Mouse (Mus musculus) liver, embryonic 14.5 days (tissue): ENCODE measurements around the gene Megf6. TPM values are rescaled to one million over a fixed set of nuclear protein-coding genes. Genes with fewer than 3 reads are reported as not detected.

Experiments
- ATAC-seq: fragments of 200-750 bp; cut with Nextera tagmentation; 2 replicates; pipeline ENCODE4 v1.8.0; 2017; ENCODE audit warnings: moderate number of reproducible peaks, mild to moderate bottlenecking, moderate library complexity; ENCODE audit not compliant: insufficient read depth
- DNase-seq, 3 experiments: peaks; one replicate each; pipeline ENCODE4 v3.0.0-alpha.2; 2012 to 2013; ENCODE audit warnings: low read depth in 3 of 3, low spot score in 3 of 3
- H3K27ac ChIP-seq: fragments of 300-500 bp; sonication (generic); 2 replicates; pipeline ENCODE4 v1.5.1; 2014; ENCODE audit warnings: moderate library complexity, mild to moderate bottlenecking, control low read depth, inconsistent platforms
- H3K27me3 ChIP-seq: fragments of 300-500 bp; sonication (generic); 2 replicates; pipeline ENCODE4 v1.6.1; 2014; ENCODE audit warnings: mild to moderate bottlenecking, low read length, moderate library complexity; ENCODE audit not compliant: control insufficient read depth, insufficient read depth
- H3K36me3 ChIP-seq: fragments of 300-500 bp; sonication (generic); replicated peaks from 2 replicates; pipeline ENCODE4 v1.6.1; 2014; ENCODE audit warnings: low read depth; ENCODE audit not compliant: control insufficient read depth, insufficient read depth
- H3K4me1 ChIP-seq, 2 experiments: fragments of 200-500 bp in 1 of 2; fragments of 300-500 bp in 1 of 2; sonication (generic) in 1 of 2; replicated peaks; 2 replicates each; pipeline ENCODE4 v1.6.1; 2012 to 2014; ENCODE audit warnings: antibody characterized with exemption in 1 of 2, inconsistent platforms in 1 of 2, low read length in 1 of 2; ENCODE audit not compliant: control insufficient read depth in 2 of 2, insufficient read depth in 2 of 2
- H3K4me2 ChIP-seq: fragments of 300-500 bp; sonication (generic); 2 replicates; pipeline ENCODE4 v1.6.1; 2014; ENCODE audit warnings: low read depth, mild to moderate bottlenecking, control low read depth, moderate library complexity
- H3K4me3 ChIP-seq, 2 experiments: fragments of 200-500 bp in 1 of 2; fragments of 300-500 bp in 1 of 2; sonication (generic) in 1 of 2; 2 replicates each; pipeline ENCODE4 v1.5.1; 2012 to 2014; ENCODE audit warnings: low read depth in 2 of 2, low read length in 2 of 2, mild to moderate bottlenecking in 2 of 2, control low read depth in 1 of 2, inconsistent platforms in 1 of 2, moderate library complexity in 1 of 2; ENCODE audit not compliant: insufficient read depth in 1 of 2
- H3K9ac ChIP-seq: fragments of 300-500 bp; sonication (generic); replicated peaks from 2 replicates; pipeline ENCODE4 v1.6.1; 2014; ENCODE audit warnings: mild to moderate bottlenecking, control low read depth, moderate library complexity
- H3K9me3 ChIP-seq: fragments of 300-500 bp; sonication (generic); 2 replicates; pipeline ENCODE4 v1.6.1; 2016; ENCODE audit warnings: low read length, mixed read lengths; ENCODE audit not compliant: control insufficient read depth
- CTCF ChIP-seq: IDR thresholded peaks from 2 replicates; pipeline ENCODE4 v1.5.1; 2016; ENCODE audit warnings: antibody characterized with exemption, low read depth, control low read depth
- EP300 ChIP-seq: IDR thresholded peaks from 2 replicates; pipeline ENCODE4 v1.6.1; 2016; ENCODE audit warnings: antibody characterized with exemption, low read depth
- WGBS: fragments of 180-500 bp; shearing (Covaris S2); extraction: QIAGEN DNeasy Blood & Tissue Kit; methylation state at CpG from one replicate; pipeline ENCODE4 v1.1.7; 2014; ENCODE audit not compliant: insufficient replicate concordance; 5-methylcytosine and 5-hydroxymethylcytosine counted together
- polyA plus RNA-seq, 2 experiments: library from polyadenylated mRNA; depleted of rRNA in 1 of 2; stranded (reverse) in 1 of 2; unstranded in 1 of 2; fragments of >200 nt; fragmentation: Nextera tagmentation in 1 of 2; extraction: Ambion mirVana in 1 of 2; gene quantifications; 2 replicates each; pipeline versions ENCODE4 v1.2.1 to v1.2.3; 2012 to 2014

Megf6 gene
- polyA plus RNA-seq, 2 experiments = 0.77 to 1.0 TPM

DNA sequence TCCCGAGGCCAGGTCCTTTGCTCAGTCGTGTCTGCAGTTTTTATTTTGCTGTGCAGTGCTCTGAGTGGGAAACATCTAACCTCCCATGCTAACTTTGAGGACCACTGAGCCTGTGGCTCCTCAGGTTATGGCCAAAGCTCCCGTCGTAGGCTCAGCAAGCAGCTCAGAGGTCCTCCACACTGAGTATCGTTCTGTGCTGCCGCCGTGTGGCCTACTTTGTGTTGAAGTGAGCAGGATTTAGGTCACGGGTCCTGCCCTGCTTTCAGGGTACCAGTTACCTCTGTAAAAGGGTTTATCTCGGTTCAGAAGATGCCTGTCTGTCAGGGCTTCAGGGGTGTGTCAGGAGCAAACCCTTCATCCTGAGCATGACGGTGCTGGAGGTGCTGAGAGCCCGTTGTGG, 70.1 kb downstream of the Megf6 start:
- no peak overlapping the region for H3K27ac ChIP-seq
- no peak for TF ChIP-seq EP300
- peak; percentile 8; the same call in 1 of the 2 replicates for TF ChIP-seq CTCF
- H3K4me1 ChIP-seq = no peaks in the 10 kb centered on the region
- no peaks in the 10 kb centered on the region for H3K9me3 ChIP-seq
- H3K27me3 ChIP-seq = no peaks in the 10 kb centered on the region; the same call in 1 of the 2 replicates
- WGBS = 45% methylated on average over 11 of the region's 11 CpGs
- H3K36me3 ChIP-seq = no peaks in the 10 kb centered on the region
- no peak for ATAC-seq
- no peak overlapping the region for H3K4me2 ChIP-seq
- no peak overlapping the region for H3K9ac ChIP-seq
- H3K4me3 ChIP-seq = no peak overlapping the region
- no peak for DNase-seq

DNA sequence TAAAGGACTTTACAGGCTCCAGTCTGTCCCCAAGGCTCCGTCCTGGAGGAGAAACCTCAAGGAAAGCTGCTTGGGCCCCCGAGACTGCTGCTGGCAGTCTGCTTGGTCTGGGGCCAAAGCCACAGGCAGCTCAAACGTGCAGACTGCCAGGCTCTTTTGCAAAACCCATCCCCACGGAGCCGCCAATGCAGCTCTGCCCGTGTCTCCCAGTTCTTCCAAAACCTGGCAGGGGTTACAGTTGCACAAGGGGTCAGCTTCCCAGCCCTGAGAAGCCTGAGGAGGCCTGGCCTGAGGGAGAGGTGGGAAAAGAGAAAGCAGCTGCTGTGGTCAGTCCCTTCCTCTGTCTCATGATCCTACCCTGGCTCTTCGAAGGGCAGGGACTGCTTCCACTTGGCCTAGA, 74.8 kb downstream of the Megf6 start:
- H3K9ac ChIP-seq = no peak overlapping the region
- H3K9me3 ChIP-seq = no peaks in the 10 kb centered on the region
- H3K4me1 ChIP-seq = peaks cover 4 to 9% of the 10 kb centered on the region in 2 experiments
- H3K27ac ChIP-seq = no peak overlapping the region
- WGBS = 52% methylated on average over 7 of the region's 7 CpGs
- no peak for TF ChIP-seq EP300
- TF ChIP-seq CTCF = no peak
- H3K36me3 ChIP-seq = no peaks in the 10 kb centered on the region
- ATAC-seq (no peak), DNase-seq (no peak)
- H3K4me3 ChIP-seq = no peak overlapping the region
- no peaks in the 10 kb centered on the region for H3K27me3 ChIP-seq
- no peak overlapping the region for H3K4me2 ChIP-seq

DNA sequence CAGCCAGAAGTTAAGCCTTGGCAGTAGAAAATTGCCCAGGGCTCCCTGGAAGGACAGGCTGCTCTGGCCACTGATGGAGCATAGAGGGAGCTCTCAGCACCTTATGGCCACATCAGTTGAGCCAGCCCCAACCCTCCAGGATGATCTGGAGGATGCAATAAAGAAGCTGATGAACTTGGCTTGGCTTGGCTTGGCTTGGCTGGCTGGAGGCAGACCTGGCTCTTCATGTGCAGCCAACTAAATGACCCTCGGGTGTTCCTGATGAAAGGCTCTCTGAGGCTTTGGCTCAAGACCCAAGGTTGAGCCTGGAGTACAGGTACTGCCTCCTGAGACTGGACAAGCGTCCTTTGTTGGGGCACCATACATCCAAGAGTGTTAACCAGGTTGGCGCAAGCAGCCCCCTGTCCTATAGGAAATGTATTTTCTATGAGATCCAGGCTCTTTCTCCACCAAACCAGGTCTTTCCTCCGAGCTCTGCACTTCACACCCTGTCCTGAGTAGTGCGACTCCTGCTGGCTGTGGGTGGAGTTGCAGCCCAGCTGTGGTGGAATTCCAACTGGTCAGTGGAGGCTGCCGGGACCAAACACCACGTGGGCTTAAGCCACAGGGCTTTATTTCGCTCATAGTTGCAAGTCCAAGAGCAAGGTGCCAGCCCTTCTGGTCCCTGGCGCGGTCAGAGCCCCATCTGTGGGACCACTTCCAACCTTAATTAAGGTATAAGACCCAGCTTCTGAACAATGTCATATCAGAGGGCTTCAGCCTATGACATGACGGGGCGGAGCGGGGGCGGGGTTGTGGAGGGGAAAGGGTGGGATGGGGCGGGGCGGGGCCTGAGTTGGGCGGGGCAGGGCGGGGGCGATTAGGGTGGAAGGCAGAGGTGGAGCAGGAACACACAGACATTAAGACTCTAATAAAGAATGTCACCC, 75.8 kb downstream of the Megf6 start:
- WGBS = 5% methylated on average over 19 of the region's 19 CpGs
- Histone ChIP-seq H3K27me3 (no peaks in the 10 kb centered on the region), H3K36me3 (no peaks in the 10 kb centered on the region), H3K27ac (no peak overlapping the region), H3K4me3 (peak overlapping the region; percentile 20 to 25; a peak in 2 of 4 replicates), H3K9ac (no peak overlapping the region), H3K9me3 (no peaks in the 10 kb centered on the region), H3K4me1 (peaks cover 4 to 9% of the 10 kb centered on the region in 2 experiments), H3K4me2 (peak overlapping the region; percentile 58)
- ATAC-seq (peak; percentile 81), DNase-seq (peak; percentile 47 to 62 (median 51))
- peak; percentile 99 for TF ChIP-seq CTCF
- no peak for TF ChIP-seq EP300

DNA sequence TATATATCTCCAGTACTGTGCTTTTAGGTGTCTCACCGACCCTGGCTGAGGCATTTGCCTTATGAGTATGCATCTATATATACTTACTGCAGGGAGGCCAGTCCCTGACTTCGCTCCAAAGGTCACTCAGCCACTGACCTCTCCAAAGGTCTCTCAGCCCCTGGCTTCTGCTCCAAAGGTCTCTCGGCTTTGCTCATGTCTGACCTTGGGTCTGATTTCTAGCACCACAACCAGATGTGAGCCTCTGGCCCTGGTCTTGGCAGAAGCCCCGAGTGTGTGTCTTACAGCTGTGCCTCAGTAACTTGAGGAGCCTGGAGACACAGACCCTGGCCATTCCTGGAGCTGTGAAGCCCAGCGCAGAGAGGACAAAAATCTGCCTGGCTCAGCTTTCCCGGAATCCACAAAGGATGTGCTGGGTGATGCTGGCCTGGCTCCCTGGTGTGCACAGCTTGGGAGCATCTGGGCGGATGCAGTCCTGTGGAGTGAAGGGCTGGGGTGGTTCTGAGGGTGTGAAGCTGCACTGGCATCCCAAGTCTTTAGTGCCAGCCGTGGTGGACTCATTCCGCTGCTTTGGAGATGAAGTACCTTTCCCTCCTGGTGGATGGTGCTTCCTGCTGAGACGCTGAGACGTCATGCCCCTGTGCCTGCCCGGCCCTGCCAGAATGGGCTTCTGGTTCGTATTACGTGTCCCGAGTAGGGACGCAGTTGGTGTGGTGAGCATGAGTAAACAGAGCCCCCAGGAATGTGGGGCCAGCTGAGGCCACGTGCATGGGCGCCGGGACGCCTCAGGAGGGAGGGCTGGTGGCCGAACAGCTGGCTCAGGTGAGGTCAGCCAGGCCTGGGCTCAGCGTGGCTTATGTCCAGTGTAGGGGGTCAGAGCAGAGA, 76.9 kb downstream of the Megf6 start:
- no peak for ATAC-seq
- H3K4me3 ChIP-seq = no peak overlapping the region
- H3K36me3 ChIP-seq = no peaks in the 10 kb centered on the region
- H3K9ac ChIP-seq = no peak overlapping the region
- no peaks in the 10 kb centered on the region for H3K9me3 ChIP-seq
- peaks cover 4 to 9% of the 10 kb centered on the region in 2 experiments for H3K4me1 ChIP-seq
- no peak overlapping the region for H3K27ac ChIP-seq
- DNase-seq = no peak
- TF ChIP-seq EP300 (no peak), CTCF (no peak)
- H3K27me3 ChIP-seq = no peaks in the 10 kb centered on the region
- 57% methylated on average over 22 of the region's 22 CpGs for WGBS
- peak overlapping the region; percentile 58 for H3K4me2 ChIP-seq
